Mouse (Mus musculus) kidney, postnatal 4 days (tissue): ENCODE results near the gene Gm20422.

ENCODE experiments used
- DNase-seq, 2 experiments: peaks; one replicate each; pipeline ENCODE4 v3.0.0; 2021; ENCODE audit warnings: mixed read lengths in 2 of 2

Gm20422 gene

GRCm38 (mm10) chr8:69701810-69702209 lies 72.9 kb downstream of the Gm20422 start:
- peak; percentile 7 to 16 for DNase-seq
